Mouse (Mus musculus) T-helper 1 cell (primary cell): Measurements from ENCODE around the gene Ccdc88c.

ENCODE experiments used
- in situ Hi-C: fragments of 300-600 bp; cut with MboI, MseI; formaldehyde crosslinking; loops from one replicate; pipeline ENCODE4 v1.15.1; 2025; ENCODE audit warnings: high pct_unique_total_duplicates

Gene Ccdc88c

DNA sequence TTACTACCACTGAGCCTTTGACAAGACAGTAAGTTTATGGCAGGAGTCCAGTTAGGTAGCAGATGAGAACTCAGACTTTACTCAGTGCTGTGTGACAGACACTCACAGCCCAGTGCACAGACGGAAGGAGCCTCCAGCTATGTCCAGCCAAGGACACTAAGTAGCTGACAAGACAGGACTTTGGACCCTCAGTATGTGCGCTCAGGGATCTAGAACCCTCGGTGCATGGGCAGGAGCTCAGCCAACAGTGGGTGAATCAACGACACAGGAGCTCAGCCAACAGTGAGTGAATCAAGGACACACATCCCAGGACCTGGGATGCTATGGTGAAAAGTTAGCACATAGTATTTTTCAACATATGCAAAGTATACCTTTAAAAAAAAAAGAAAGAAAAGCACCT, 92.1 kb downstream of the Ccdc88c start:
- in situ Hi-C loops = loop anchor here (10.0 kb wide), 1 partner anchor 578 kb away; no protein-coding TSS in a partner anchor

DNA sequence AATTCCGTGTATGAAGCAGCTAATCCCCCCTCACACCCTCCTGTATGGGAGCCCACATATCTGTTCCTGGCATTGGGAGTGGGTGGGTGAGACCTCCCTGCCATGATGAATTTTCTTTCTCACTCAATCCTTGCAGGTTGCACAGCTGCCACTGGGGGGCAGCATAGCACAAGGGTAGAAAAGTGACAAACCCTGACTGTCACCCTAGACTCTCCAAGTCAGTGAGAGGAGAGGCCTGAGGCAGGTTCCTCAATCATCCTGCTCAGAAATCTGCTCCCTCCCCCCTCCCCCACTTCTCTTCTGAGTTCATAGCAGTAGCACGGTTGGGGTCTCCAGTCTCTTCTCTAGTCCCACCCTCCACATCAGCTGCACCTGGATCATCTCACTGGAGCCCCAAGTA, 92.7 kb downstream of the Ccdc88c start:
- in situ Hi-C loops = loop anchor here (10.0 kb wide), 1 partner anchor 579 kb away; no protein-coding TSS in a partner anchor

DNA sequence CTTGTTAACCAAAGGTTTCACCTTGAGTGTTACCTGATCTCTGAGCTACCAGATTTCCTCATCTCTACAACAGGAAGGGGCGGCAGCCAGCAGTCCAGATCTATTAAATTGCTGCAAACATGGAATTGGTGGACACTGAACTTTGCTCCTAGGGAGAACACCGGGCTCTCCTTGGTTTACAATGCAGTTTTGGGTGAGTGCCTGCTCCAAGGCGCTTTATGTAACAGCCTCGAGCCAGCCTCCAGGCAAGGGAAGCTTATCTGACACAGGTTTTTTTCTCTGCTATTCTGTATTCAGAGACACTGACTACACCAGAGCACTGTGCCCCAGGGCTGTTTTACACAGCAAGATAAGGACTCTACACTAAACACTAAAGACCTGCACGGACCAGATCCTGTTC, 94.1 kb downstream of the Ccdc88c start:
- in situ Hi-C loops = loop anchor here (10.0 kb wide), 1 partner anchor 580 kb away; no protein-coding TSS in a partner anchor

DNA sequence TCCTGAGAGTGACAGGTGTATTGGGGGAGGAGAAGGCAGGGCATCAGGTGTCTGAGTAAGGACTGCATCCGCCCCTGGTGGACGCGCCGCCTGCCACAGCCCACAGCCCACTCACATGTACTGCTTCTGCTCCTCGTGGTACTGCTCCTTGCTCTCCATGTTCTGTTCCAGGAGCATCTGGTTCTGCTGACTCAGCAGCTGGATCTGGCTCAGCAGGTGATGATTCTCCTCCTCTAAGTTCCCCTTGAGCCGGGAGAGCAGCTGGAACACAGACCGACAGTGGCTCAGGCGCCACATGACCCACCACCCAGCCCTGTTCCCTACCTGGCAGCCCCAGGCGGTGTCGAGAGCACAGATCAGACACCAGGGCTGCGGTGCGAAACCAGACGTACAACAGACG, 97.2 kb downstream of the Ccdc88c start:
- in situ Hi-C loops = loop anchor here (10.0 kb wide), 1 partner anchor 583 kb away; no protein-coding TSS in a partner anchor

DNA sequence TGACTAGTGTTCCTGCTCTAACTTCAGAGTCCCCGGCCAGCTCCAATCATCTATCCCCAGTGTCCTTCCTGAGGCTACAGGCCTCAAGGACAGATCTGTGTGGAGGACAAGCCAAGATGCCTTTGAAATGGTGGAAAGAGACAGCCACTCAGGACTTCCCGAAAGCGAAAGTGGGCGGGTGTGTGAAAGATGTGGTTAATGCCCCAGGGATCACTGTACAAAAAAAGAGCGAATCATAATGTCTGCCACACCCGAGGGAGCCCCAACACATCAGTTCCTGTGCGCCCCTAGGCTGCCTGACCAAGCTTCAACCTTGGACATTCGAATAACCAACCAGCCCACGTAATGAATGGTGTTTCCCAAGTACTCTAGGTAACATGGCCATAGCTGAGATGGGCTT, 100.6 kb downstream of the Ccdc88c start:
- in situ Hi-C loops = loop anchor here (5.0 kb wide), 1 partner anchor 341 kb away; no protein-coding TSS in a partner anchor

DNA sequence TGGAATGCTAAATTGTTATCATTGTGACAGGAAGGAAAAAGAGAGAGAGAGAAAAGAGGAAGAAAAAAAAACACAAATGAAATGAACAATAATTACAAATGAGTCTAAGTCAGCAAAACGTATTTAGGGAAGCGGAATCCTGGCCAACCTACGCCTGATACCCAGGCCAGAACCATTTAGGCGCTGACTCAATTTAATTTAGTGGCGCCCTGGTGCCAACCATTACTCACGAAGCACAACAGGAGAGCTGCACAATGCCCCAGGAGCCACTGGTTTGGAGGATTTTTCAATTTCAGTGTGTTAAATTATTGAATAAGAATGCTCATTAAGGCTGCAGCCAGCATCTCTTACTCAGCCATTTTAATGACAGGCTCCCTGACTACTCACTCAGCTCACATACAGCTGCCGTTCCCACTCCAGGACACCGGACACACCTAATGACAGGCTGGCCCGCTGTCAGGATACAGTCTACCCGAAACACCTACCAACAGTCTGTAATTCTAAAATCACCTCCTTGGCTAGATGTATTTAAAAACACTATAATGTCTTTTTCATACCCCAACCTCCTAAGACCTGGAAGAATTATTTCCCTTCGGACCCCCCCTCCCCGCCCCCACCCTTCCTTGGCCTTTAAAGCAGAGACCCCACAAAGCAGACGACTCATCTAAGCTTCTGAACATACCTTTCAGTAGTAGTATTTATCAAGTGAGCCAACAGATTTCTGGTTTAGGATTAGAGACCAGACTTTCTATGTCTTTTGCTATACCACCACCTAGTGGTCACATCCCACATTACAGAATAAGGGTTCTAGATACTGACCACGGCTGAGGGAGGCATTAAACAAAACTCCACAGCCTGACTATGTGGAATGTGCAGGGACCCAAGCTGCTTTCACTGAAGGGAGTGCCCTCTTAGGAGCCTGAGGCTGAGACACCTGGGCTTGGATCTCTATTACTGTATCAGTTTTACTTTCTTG, 102.9 kb downstream of the Ccdc88c start:
- in situ Hi-C loops = loop anchor here (5.0 kb wide), 1 partner anchor 339 kb away; no protein-coding TSS in a partner anchor

DNA sequence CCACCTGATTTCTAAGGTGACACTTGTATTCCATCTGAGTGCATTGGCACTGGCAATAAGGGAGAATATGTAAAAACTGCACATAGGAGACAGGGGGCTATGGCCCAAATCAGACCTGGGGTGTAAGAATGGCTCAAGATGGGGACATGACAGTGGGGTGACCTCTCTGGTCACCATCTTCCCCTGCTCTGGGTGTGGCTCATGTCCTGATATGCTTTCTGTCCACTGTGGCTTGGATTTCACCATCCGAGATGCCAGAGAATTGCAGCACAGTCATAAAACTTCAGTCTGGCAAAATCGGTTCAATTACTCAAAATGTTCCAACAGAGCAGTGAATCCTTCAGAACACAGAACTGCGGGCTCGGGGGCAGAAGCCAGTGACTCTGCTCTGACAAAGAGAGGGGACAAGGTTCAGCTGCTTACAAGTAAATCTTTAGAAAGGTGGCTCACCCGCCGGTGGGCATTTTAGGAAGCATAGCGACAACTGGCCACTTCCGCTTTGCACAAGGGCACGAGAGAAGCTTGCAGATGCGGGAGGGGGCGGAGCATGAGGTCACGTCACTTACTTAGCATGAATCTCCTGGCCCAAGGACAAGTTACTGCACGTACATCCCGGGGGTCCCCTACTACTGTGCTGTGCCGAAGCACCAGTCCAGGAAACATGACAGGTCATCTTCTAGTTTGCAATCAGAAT, 104.1 kb downstream of the Ccdc88c start:
- in situ Hi-C loops = loop anchor here (5.0 kb wide), 1 partner anchor 337 kb away; no protein-coding TSS in a partner anchor

DNA sequence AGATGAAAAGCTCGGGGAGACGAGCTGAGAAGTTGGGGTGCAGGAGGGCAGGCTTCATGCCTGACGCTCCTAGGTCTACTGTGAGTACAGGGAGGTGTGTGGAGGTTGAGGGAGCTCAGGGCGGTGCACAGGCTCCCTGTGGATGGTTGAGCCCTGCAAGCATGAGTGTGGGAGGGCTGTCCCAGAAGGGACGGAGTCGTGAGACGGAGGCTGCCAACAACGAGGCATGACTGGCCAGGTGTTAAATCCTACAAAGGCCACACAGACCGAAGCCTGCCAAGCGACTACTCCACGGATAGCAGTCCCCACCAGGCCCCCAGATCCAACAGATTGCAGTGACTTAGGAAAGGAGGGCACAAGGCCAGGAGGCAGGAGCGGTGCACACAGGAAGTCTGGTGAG, 118.1 kb downstream of the Ccdc88c start:
- in situ Hi-C loops = loop anchor here (5.0 kb wide), 1 partner anchor 58 kb away; no protein-coding TSS in a partner anchor

DNA sequence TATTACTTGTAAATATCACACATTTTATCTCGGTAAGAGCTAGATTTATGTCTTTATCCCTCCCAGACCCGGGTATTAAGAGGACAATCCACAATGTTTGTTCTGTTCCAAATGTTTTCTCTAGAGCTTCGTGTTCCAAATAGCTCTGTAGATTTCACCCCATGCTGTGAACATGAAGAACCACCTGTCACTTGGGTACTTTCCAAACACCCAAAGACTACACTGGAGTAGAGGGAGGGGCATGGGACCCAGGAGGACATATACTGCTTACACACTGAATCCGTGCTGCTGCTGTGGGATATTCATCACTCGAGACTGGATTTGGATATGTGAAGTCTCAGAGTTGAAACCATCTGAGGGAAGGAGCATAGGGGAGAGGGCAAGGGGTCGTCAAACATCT, 119.1 kb downstream of the Ccdc88c start:
- in situ Hi-C loops = loop anchor here (5.0 kb wide), 1 partner anchor 57 kb away; no protein-coding TSS in a partner anchor

DNA sequence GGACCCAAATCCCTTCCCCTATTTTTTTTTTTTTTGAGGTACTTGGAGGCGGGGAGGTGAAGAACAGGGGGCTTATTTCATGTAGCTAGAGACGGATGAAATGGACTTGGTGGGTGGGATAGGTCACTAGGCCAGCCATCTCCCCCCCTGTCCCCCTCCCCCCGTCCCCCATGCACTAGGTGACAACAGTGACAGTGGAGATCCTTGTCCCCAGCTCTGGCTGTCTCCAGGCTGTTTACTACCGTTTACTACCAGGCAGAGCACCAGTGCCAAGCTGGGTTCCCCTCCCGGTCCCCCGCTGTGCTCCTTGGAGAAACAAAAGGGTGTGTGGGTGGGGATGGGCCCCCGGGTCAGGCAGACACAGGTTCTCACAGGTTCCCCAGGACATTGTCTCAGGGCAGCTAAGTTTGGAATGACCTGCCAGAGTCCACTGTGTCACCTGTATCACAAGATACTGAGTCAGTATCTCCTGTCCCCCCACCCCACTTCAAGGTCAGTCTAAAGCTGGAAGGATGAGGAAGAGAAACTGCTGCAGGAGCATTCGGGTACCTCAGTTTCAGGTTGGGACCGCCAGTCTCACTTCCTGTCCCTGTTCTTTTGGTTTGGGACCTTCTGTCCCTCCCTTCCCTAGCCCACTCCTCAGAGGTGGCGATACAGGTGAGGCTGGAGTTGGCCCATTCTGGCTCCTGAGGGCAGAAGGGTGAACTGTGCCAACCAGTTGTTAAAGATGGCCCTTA, 120.4 kb downstream of the Ccdc88c start:
- in situ Hi-C loops = no loop called here

DNA sequence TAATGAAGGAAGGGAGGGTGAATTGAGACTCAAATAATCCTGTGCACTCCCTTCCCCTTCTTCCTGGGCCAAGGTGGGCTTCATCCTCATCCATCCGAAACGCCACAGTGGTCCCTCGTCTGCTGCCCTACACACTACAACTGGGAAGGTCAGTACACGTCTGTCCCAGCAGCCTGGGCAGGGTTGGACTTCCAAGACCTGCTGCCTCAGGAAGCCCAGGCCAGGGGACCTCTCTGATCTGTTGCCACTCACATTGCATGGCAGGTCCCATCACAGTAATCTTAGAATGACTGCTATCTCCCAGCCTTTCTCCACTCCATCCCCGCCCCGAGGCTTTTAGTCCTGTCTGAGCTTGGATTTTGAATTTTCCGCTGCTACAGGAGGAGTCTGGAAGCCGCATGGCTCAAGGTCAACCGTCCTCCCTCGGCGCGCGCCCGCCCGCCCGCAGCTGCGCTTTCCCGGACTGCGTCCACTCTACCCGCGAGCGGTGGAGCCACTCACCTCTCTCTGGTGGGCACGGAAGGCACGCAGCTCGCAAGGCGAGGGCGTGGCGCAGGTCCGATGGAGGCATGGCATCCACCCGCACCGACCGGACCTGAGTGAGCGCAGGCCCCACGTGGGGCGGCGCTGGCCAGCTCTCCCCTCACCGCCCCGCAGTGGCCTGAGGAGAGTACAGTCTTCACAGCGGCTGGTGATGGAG, 121.1 kb downstream of the Ccdc88c start, which contains the start of gene Gpr68:
Gene Gpr68, minus strand, starts transcription at position 601 of the 700 bp plus-strand sequence.
- in situ Hi-C loops = no loop called here

DNA sequence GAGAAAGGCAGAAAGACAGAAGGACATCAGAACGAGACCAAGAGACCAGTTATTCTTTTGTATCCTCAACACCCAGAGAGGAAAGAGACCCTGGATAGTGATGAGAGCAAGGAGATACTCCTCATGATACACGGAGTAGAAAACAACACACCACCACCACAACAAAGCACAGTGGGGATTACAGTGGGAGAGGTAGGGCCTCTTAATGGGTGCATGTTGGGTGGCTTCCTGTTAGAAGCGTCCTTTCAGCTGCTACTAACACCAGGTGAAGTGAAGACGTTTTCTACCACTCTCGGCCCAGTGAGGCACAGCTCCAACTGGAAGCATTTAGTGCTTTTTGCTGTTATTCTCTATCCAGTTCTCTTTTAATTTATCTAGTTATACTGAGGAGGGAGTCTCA, 122.0 kb downstream of the Ccdc88c start:
- in situ Hi-C loops = no loop called here

DNA sequence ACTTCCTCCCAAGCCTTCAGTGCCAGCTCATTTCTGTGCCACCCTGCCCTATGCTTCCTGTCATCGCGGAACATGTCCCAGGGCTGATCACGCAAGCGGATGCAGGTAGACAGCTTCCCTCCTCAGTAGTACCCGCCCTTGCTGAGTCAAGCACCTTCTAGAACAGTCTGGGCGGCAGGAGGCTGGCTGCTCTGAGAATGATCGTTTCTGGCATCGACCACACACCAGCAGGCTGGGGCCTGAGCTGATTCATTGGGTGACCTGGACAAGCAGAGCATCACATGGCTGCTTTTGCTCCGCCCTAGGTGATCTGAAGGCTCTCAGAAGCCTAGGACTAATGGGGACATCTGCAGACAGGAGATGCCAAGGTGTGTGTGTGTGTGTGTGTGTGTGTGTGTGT, 125.1 kb downstream of the Ccdc88c start:
- in situ Hi-C loops = loop anchor here (5.0 kb wide), 1 partner anchor 1389 kb away; no protein-coding TSS in a partner anchor

DNA sequence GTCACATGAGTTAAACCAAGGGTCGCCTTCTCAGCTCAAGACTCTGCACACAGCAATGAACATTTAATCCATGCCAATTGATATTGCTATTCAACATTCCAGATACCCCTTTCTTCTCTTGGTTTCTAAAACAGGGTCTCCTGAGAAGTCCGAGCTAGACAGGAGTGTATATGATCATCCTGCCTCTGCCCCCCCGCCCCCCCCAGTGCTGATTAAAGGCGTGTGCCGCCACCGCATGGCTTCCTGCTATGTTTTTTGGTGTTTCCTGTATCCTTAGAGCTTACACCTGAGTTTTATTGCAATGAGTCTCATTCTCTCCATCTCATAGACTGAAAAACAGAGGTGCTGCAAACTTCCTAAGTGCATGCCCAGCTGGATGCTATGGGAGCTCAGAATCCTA, 127.5 kb downstream of the Ccdc88c start:
- in situ Hi-C loops = loop anchor here (5.0 kb wide), 1 partner anchor 1391 kb away; no protein-coding TSS in a partner anchor

DNA sequence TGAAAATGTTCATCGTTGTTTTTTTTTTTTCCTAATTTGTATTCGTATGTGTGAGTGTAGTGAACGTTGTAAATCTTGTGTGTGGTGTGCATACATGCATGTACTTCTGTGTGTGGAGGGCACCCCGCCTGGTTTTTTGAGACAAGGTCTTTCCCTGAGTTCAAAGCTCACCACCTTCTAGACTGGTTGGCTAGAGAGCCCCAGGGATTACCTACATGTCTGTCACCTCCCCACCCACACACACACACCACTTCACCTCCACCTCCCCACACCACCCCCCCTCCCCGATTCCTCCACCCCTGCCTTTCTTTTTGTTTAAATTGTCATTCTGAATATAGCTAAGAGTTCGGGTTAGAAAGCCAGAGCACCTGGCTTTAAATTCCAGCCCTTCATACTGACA, 128.0 kb downstream of the Ccdc88c start:
- in situ Hi-C loops = loop anchor here (5.0 kb wide), 1 partner anchor 1391 kb away; no protein-coding TSS in a partner anchor

DNA sequence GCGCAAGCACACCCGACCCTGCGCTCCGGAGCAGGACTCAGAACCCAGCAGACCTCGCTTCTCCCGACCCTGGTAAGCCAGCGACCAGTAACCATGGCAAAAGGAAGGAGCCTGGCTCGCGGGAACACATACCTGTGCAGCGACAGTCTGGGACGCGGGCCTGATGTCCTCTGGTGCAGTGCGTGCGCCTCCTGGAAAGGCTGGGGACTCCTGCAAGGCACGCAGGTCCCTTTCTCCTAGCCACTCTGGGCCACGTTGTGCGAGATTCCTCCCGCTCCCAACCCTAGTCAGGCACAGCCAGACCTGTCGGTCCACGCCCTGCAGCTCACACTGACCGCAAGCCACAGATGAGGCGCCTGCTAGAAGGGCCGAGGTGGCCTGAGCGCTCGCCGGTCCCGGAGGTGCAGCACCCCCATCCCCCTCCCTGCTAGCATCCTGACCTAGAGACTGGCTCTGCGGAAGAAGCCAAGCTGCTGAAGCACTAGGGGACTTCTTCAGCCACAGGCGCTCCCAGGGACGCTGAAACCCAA, 129.7 kb downstream of the Ccdc88c start:
- in situ Hi-C loops = no loop called here

DNA sequence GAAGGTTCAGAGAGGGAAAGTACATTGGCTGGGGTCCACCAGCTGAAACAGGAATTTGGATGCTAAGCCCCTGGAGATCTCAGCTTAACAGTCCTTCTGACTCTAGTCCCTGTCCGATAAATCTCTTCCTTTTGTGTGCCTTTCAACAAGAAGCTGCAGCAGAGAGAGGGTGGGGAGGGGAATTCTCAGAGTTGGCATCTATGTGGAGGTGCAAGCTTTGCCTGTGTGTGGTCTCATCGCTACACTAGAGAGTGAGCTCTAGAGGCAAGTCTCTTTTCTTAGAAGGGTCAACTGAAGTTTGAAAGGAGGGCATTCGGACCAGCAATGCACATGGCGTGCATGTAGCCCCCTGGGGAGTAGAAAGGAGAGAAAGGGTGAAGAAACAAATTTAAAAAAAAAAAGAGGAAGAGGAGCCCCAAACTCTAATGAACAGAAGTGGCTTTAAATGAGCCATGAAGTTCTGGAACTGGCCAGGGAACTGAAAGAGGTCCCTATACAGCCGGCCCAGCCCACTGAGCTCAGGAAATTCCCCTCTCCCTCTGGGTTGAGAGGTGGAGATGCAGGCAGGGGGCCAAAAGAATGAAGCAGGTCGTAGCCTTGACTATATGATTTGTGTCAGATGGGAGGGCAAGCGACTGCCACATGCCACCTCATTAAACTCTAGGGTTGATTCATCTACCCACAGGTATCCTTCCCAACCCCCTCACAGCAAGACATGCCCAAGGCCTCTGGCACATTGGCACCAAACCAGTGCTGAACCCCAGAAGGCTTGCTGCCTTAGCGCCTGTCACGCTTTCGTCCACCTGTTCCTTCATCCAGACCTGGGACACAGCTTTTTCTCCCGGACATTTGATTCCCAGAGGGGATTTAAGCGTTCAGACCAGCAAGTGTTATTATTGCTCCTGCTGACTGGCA, 130.9 kb downstream of the Ccdc88c start:
- in situ Hi-C loops = no loop called here

DNA sequence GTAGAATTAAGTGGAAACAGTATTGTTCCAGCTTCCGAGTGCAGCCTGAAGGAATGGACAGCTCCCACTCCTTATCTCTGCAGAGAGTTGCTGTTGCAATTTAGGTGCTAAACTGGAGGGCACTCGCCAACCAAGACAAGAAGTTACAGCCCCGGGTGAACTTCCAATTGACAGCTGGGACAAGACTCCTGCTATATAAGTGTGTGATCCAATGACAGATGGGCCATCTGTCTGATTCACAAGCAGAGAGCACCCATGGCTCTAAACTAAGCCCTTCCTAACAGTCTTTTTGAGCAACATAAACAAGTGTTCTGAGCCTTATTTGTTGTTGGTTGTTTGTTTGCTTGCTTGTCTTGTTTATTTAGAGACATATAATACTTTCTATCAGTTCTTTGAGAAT, 132.2 kb downstream of the Ccdc88c start:
- in situ Hi-C loops = no loop called here

DNA sequence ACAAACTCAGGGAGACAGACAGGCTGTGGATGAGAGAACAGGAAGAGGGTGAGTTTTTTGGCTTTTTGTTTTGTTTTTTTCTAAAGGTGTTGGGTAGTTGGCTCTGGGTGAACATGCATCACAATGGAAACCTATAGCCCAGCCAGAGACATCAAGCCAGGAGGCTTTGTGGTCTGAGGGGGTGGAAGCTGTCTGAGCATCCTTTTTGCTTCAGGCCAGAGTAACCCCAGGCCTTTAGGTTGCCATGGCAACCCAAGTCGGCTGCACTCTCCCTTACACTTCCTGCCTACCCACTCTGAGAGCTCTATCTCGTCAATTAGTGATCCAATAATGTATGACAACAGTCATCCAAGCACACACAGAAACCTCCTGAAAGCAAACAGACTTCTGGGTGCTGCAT, 133.4 kb downstream of the Ccdc88c start:
- in situ Hi-C loops = no loop called here
